Mouse (Mus musculus): ENCODE results near the gene Aamp. TPM values are rescaled to one million over a fixed set of nuclear protein-coding genes. Genes with fewer than 3 reads are reported as not detected.

Aamp gene
- total RNA-seq, 2 experiments from 2014 or later, result 140 to 143 TPM

DNA sequence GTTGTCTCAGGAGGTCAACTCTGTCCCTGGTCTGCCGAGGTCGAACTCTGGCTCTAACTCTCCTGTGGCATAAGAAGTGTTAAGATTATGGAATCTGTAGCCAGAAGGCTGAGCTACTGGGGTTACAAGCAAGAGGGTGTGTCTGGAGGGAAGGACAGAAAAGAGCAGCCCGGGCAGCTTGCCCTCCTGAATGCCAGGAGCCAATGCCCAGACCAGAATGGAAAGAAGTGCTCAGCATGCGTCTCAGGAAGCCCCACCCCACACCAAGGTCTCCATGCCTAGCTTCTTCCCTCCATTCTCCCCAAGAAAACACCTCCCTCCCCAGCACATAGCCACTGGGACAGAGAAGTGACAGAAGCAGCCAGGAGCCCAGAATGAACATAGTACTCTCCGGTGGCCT is 14.5 kb upstream of the Aamp start:
- no peak overlapping the region for H3K4me3 ChIP-seq
- H3K27ac ChIP-seq, result peak overlapping the region; percentile 92; the same call in 1 of the 2 replicates
- DNase-seq (ENCODE audit: extremely low spot score in 1 of 2, low spot score in 2 of 2), result no peak
- TF ChIP-seq CTCF (IDR thresholded peaks at IDR 0.05), result no peak
- intact Hi-C loops (cut with DNase I), result no loop called here

DNA sequence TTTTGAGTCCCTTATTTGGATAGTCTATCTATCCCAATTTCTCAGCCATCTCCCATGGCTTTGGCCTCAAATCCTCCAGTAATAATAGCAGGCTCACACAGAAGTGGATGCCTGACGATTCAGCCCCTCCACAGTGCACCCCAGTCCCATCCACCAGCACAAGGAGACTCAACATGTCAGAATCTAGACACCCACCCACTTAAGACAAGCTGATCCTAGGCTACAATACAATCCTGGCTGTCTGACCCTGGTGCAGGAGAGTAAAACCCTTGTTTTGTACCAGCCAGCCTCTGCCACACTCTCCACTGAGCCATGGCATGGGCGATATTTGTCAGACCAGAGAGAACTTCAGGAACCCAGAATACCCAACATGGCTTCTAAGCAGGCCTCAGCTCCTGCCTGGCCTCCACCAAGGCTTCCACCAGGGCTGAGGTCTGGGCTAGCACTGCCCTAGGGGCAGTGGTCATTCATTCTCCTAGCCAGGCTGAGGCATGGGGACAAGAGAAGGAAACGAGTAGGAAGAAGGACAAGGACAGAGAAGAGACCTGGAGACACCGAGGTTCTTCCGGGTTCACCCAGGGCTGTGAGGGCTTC is 13.7 kb upstream of the Aamp start:
- H3K27ac ChIP-seq, result peak overlapping the region; percentile 92
- H3K4me3 ChIP-seq, result no peak overlapping the region
- intact Hi-C loops (cut with DNase I), result no loop called here
- no peak for DNase-seq (ENCODE audit: extremely low spot score in 1 of 2, low spot score in 2 of 2)
- TF ChIP-seq CTCF (IDR thresholded peaks at IDR 0.05), result no peak

DNA sequence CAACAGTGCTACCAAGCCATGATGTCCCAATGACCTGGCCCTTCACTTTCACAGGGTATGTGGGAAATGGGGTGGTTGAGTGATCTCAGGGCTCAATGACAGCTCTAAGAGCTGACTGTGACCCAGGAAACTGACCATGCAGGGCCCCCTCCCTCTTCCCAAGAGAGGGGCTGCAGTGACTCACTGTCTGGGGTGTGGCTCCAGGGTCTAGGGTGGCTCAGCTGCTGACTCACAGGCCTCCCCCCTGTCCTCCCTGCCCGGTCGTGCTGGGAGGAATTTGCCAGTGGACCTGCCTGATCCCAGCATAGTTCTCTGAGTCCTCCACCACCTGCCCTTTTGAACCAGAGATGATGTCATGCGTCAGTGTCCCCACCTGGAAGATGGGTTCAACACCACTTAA is 12.7 kb upstream of the Aamp start:
- no peak overlapping the region for H3K4me3 ChIP-seq
- DNase-seq (ENCODE audit: extremely low spot score in 1 of 2, low spot score in 2 of 2), result no peak
- TF ChIP-seq CTCF (IDR thresholded peaks at IDR 0.05), result no peak
- H3K27ac ChIP-seq, result peak overlapping the region; percentile 92
- intact Hi-C loops (cut with DNase I), result no loop called here

DNA sequence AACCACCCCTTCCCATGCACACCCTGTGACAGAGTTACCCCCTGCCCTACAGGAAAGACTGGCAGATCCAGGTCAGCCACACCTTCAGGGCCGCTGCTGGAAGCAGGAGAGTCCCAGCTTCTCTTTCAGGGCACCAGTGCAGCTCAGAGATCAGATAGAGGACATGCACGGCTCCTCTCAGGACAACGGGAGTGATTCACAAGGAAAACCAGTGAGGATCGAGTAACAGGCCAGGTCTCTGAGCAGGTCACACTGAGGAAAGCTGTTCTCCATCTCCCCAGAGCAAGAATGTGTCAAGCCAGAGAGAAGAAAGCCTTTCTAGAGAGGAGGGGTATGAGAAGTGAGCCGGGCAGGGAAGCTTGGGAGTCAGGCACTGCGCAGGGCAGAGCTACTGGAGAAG is 11.9 kb upstream of the Aamp start:
- no peak for TF ChIP-seq CTCF (IDR thresholded peaks at IDR 0.05)

DNA sequence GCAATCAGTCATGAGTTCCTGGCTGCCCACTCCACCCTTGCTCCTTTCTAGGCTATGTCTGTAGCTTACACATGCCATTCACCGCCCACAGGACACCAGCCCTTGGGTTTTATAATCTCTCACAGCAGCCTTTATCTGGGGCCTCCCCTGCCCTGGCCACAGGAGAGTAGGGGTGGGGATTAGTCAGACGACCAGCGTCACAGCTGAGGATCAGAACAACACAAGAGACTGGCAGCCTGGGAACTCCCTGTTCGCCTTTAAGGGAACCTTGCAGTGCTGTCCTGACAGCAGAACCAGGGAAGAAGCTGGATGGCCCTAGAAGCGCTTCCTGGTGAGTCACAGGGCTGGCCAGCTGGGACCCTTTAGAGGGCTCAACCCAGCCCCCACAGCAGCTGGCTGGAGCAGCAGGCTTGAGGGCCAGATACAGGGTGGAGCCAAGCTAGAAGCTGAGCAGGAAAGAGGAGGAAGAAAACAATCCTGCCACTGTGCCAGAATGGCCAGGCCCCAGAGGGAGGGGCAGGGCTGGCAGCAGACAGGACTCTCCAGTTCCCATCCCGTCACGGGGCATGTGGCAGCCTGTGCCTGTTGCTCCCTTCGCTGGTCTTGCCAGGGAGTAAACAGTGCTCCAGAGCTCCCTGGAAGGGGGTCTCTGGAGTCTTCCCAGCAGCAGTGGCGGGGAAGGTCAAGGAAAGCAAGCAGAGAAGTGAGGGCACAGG is 11.1 kb upstream of the Aamp start:
- Histone ChIP-seq H3K27ac (peak overlapping the region; percentile 92), H3K4me3 (peak overlapping the region; percentile 22)
- DNase-seq (ENCODE audit: extremely low spot score in 1 of 2, low spot score in 2 of 2), result peak; percentile 77 to 84
- intact Hi-C loops (cut with DNase I), result no loop called here
- no peak for TF ChIP-seq CTCF (IDR thresholded peaks at IDR 0.05)

More for the DNA sequence above, 11.9 kb upstream of the Aamp start:
- Histone ChIP-seq H3K27ac (peak overlapping the region; percentile 92), H3K4me3 (peak overlapping the region; percentile 22; the same call in 1 of the 2 replicates)
- intact Hi-C loops (cut with DNase I), result no loop called here
- DNase-seq (ENCODE audit: extremely low spot score in 1 of 2, low spot score in 2 of 2), result no peak

DNA sequence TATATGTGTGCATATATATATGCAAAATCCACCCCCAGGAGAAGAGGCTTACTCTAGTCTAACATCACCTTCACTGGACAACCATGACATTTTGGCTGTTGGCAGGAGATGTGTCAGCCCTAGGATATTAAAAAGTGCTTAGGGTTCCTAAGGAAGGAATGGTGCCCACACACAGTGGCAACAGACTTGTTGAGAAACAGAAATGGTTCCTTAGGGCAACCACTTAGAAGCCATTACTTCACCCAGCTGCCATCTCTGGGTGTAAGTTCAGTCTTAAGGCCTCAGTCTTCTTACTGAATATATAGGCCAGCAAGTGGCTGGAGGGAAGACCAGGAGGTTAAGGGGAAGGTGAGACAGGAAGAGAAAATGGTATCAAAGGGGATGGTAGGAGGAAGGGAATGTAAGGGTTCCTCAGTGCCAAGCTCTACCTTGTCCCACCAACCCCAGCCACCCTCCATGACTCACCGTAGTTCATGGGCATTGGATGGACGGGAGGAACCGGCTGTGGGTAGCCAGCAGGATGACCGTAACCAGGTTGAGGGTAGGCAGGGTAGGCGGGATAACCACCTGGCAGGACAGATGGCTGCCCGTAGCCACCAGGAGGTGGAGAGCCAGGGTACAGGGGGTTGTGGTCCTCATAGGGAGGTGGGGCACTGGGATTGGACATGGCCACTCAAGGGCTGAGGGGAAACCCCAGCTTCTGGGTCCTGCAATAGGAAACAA is 10.4 kb upstream of the Aamp start:
- H3K4me3 ChIP-seq, result no peak overlapping the region
- no peak for TF ChIP-seq CTCF (IDR thresholded peaks at IDR 0.05)
- DNase-seq (ENCODE audit: extremely low spot score in 1 of 2, low spot score in 2 of 2), result no peak
- intact Hi-C loops (cut with DNase I), result no loop called here
- H3K27ac ChIP-seq, result peak overlapping the region; percentile 92

DNA sequence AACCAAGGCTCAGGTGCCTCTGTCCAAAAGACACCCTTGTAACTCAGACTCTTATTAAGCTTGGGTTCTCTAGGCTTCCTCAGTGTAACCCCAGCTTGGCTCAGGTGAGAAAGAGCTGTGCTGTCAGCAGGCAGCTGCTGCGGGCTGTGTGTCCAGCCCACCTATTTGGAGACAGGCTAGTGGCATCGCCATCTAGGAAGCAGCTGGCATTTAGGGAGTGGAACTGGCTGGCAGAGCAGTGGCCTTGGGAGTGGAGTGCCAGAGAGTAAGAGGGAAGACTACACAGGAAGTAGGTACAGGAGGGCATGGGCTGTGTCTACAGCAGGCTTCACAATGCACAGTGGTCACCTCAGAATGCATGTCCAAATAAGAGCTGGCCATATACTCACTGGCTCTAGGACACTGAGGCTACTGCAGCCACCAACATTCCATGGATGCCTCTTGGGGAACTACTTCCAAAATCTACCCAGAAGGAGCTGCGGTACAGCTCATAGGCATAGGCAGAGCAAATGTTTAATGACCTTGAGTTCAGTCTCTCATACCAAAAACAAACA is 9.6 kb upstream of the Aamp start:
- Histone ChIP-seq H3K4me3 (no peak overlapping the region), H3K27ac (peak overlapping the region; percentile 63)
- no peak for DNase-seq (ENCODE audit: extremely low spot score in 1 of 2, low spot score in 2 of 2)
- no peak for TF ChIP-seq CTCF (IDR thresholded peaks at IDR 0.05)
- intact Hi-C loops (cut with DNase I), result no loop called here

DNA sequence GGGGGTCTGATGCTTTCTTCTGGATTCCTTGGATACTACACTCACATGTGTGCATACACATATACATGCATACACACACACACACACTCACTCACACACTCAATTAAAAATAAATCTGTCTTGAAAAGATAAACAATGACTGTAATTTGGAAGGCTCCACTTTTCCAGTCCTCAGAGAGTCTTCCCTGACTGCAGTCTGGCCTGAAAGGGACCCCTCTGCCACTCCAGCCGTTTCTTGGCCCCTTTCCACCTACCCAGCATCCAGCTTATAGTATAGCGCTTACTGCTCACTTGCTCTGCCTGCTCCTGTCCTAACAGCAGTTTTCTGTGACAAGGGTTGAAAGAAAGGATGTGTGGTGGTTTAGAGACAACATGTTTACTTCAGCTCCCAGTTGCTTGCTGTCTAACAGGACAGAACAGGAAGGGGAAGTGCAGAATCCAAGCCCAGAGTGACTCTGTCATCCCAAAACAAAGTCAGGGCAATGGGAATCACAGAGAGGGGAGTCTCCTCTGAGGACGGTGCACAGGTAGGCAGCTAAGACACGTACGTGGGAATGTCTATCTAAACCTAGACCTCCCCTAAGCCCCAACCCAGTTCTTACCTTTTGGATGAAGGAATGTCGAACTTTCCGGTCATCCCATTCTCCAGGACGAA is 8.9 kb upstream of the Aamp start:
- TF ChIP-seq CTCF (IDR thresholded peaks at IDR 0.05), result no peak
- intact Hi-C loops (cut with DNase I), result no loop called here
- Histone ChIP-seq H3K4me3 (no peak overlapping the region), H3K27ac (peak overlapping the region; percentile 63)
- no peak for DNase-seq (ENCODE audit: extremely low spot score in 1 of 2, low spot score in 2 of 2)

DNA sequence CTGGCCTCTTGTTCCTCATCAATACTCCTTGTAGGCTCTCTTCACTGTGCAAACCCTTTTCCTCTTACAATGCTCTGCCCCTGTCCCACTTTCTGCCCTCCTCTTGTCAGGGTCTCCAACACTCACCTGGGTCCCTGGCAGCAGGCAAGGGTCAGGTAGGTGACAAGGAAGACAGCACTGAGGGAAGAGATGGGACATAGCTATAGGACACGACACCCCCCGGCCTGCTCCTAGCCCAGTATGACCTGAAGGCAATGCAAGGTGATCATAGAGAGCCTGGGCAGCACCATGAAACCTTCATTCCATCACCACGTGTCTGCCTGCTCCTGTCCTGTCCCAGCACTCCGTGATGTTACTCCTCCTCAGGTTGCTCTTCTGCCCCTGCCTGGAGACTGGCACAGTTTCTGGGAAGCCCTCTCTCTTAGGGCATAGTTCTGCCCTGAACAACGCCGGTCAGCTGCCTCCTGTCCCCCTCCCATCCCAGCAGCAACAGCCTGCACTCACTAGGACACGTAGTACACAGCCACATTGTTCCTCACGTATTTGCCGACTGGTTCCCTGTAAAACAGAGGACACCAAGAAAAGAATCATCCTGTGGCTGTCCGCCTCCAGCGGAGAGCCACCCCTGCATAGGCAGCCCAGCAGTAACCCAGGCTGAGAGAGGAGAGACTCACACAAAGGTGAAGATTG is 7.9 kb upstream of the Aamp start:
- Histone ChIP-seq H3K27ac (peak overlapping the region; percentile 44), H3K4me3 (no peak overlapping the region)
- no peak for DNase-seq (ENCODE audit: extremely low spot score in 1 of 2, low spot score in 2 of 2)
- intact Hi-C loops (cut with DNase I), result no loop called here
- TF ChIP-seq CTCF (IDR thresholded peaks at IDR 0.05), result no peak

DNA sequence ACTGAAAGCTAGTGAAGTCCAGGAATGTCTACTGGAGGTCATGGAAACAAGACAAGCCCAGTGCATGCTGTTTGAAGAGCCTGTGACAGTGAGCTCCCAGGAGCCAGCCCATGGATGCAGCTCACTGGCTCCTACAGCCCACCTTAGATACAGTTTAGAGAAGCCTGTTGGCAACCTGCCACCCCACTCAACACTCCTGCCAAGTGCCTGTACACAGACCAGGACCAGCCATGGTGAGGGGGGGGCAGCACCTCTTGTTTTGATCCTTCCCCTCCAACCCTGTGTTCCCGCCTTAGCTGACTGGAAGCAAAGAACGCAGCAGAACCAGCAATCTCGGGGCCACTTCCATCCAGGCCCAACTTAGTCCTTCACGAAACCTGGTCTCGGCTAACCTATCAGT is 5.6 kb upstream of the Aamp start:
- no peak for DNase-seq (ENCODE audit: extremely low spot score in 1 of 2, low spot score in 2 of 2)
- TF ChIP-seq CTCF (IDR thresholded peaks at IDR 0.05), result no peak
- Histone ChIP-seq H3K27ac (peak overlapping the region; percentile 3; the same call in 1 of the 2 replicates), H3K4me3 (no peak overlapping the region)
- intact Hi-C loops (cut with DNase I), result no loop called here

DNA sequence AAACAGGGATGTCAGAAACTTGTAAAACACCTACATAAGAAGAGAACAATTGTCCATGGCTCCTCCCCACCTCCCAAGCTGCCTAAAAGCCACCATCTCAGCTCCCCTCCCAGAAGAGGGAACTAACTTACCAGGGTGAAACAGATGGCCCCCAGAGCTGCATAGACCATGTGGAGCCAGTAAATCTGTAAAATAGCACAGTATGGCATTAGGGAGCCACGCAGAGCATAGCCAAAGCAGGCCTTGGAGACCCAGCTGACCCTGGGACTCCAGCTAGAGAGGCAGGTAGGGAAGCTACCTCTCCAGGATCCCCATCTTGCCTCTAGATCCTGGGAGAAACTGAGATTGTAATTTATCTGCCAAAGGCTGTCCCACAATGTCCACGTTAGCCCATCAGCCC is 5.2 kb upstream of the Aamp start:
- no peak overlapping the region for H3K4me3 ChIP-seq
- no peak overlapping the region for H3K27ac ChIP-seq
- no peak for DNase-seq (ENCODE audit: extremely low spot score in 1 of 2, low spot score in 2 of 2)
- intact Hi-C loops (cut with DNase I), result loop anchor here (5.0 kb wide), 2 partner anchors 73 to 163 kb away; partner anchors contain the start of gene Catip
- TF ChIP-seq CTCF (IDR thresholded peaks at IDR 0.05), result no peak

Data from left cerebral cortex, adult 2 months (tissue).